Mouse (Mus musculus) cerebellum, postnatal 10 days (tissue): ENCODE results near the gene 1700034J05Rik.

Experiments
- DNase-seq, 2 experiments: peaks; one replicate each; pipeline ENCODE4 v3.0.0; 2021; ENCODE audit warnings: mixed read lengths in 2 of 2

1700034J05Rik gene

GRCm38 (mm10) chr6:146954258-146954657 is at the start of gene 1700034J05Rik:
Gene 1700034J05Rik, minus strand, starts transcription at chr6:146954422.
- DNase-seq, result no peak

- no peak for DNase-seq
Measured at GRCm38 (mm10) chr6:146999755-147000154, 45.5 kb upstream of the 1700034J05Rik start.

- no peak for DNase-seq
Measured at GRCm38 (mm10) chr6:146999302-146999701, 45.1 kb upstream of the 1700034J05Rik start.

GRCm38 (mm10) chr6:146998710-146999109 is 44.5 kb upstream of the 1700034J05Rik start:
- no peak for DNase-seq

GRCm38 (mm10) chr6:146997006-146997405 is 42.8 kb upstream of the 1700034J05Rik start:
- no peak for DNase-seq

- no peak for DNase-seq
Measured at GRCm38 (mm10) chr6:146995878-146996277, 41.7 kb upstream of the 1700034J05Rik start.

- no peak for DNase-seq
Measured at GRCm38 (mm10) chr6:146995391-146995790, 41.2 kb upstream of the 1700034J05Rik start.

GRCm38 (mm10) chr6:146994236-146994635 is 40.0 kb upstream of the 1700034J05Rik start:
- DNase-seq, result peak; percentile 78 to 83

GRCm38 (mm10) chr6:146984569-146984968 is 30.3 kb upstream of the 1700034J05Rik start:
- DNase-seq, result no peak

- DNase-seq, result no peak
Measured at GRCm38 (mm10) chr6:146981249-146981835, 27.1 kb upstream of the 1700034J05Rik start.

- no peak for DNase-seq
Measured at GRCm38 (mm10) chr6:146979953-146980352, 25.7 kb upstream of the 1700034J05Rik start.

GRCm38 (mm10) chr6:146979115-146979744 is 25.0 kb upstream of the 1700034J05Rik start:
- no peak for DNase-seq

- DNase-seq, result peak in 1 of 2 experiments; percentile 9
Measured at GRCm38 (mm10) chr6:146978691-146979114, 24.5 kb upstream of the 1700034J05Rik start.

GRCm38 (mm10) chr6:146976446-146976845 is 22.2 kb upstream of the 1700034J05Rik start:
- no peak for DNase-seq

GRCm38 (mm10) chr6:146973830-146974229 is 19.6 kb upstream of the 1700034J05Rik start:
- no peak for DNase-seq

- no peak for DNase-seq
Measured at GRCm38 (mm10) chr6:146973406-146973805, 19.2 kb upstream of the 1700034J05Rik start.

GRCm38 (mm10) chr6:146972740-146973139 is 18.5 kb upstream of the 1700034J05Rik start:
- DNase-seq, result no peak

GRCm38 (mm10) chr6:146972009-146972408 is 17.8 kb upstream of the 1700034J05Rik start:
- DNase-seq, result no peak

GRCm38 (mm10) chr6:146971366-146971765 is 17.1 kb upstream of the 1700034J05Rik start:
- no peak for DNase-seq

GRCm38 (mm10) chr6:146970811-146971210 is 16.6 kb upstream of the 1700034J05Rik start:
- no peak for DNase-seq

GRCm38 (mm10) chr6:146967836-146968235 is 13.6 kb upstream of the 1700034J05Rik start:
- DNase-seq, result no peak

- DNase-seq, result no peak
Measured at GRCm38 (mm10) chr6:146966446-146967019, 12.3 kb upstream of the 1700034J05Rik start.

GRCm38 (mm10) chr6:146965139-146965772 is 11.0 kb upstream of the 1700034J05Rik start:
- DNase-seq, result no peak
